Mouse (Mus musculus): ENCODE data around the gene Nupl2. TPM values are rescaled to one million over a fixed set of nuclear protein-coding genes. Genes with fewer than 3 reads are reported as not detected.

The Nupl2 gene
- total RNA-seq, 2 experiments from 2014 or later, result 5.0 TPM

DNA sequence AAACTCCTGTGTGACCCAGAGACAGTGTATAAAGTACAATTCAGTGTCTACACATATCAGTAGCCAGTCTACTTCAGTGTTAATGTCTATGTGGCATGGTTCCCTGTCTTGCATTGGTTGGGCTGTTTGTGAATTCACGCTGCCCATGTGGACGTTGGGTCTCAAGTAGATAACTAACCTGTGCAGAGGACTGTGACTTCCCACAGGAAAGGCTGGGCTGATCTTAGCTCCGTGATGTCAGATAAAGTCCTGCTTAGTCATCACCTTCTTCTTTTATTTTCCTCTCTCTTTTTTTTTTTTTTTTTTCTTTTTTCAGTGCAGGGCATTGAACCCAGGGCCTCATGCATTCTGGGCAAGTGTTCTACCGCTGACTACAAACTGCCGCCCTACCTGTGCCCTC lies 43.7 kb downstream of the Nupl2 start:
- no peak for DNase-seq

DNA sequence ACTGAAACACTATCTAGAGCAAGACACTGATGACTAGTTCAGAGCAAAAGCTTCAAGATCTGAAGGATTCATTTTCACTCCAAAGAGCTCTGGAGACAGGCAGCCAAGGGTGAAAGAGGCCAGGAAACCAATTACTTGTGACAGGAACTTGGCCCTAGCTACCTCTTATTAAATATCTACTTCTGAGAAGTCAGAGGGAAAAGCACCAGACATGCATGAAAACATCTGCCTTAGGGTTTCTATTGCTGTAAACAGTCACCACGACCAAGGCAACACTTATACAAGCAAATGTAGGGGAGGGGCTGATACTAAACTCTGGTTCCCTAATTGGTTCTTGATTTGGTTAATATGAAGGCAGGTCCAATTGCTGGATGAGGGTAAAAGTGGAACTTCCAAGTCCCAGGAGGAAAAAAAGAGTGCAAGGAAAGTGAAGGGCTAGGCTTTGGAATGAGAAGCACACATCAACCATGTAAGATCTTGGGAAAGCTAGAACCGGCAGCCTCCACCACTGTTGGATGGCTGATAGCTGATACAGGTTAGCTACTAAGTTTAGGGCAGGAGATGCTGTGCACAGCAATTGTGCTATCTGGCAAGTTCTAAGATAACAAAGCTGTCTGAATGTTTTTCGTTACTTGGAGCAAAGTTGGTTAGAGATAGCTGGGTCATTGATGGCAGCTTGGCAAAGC lies 49.2 kb downstream of the Nupl2 start:
- DNase-seq, result no peak

GRCm38 (mm10) chr5:24214547-24214878 lies 49.8 kb downstream of the Nupl2 start:
- DNase-seq, result no peak

DNA sequence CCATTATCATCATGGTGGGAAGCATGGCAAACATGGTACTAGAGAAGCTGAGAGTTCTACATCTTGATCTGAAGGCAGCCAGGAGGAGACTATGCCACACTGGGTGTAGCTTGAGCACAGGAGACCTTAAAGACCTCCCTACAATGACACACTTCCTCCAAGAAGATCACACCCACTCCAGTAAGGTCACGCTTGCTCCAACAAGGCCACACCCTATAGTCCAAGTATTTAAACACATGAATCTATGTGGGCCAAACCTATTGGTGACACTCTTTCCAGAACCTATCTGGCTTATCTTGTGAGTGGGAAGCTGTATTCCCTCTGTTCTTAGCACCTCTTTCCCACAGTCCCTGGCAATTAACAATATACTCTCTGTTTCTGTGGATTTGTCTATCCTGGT lies 50.1 kb downstream of the Nupl2 start:
- no peak for DNase-seq

Other genes with a start within 250 kb of the Nupl2 start
- gene Fam126a, start 134.3 kb upstream of the Nupl2 start, total RNA-seq (2021), result 1 to 10 TPM; 7.1 to 8.1 TPM
- 10 to 100 TPM; 32.6 to 35.2 TPM for gene Klhl7, start 64.4 kb upstream of the Nupl2 start, total RNA-seq (2021)
- gene Kcnh2, start 186.6 kb downstream of the Nupl2 start, total RNA-seq (2021), result 1 to 10 TPM; 2.1 to 3.7 TPM
- gene Nos3, start 199.8 kb downstream of the Nupl2 start, total RNA-seq (2021), result 1 to 10 TPM; 5.6 to 7.7 TPM
- gene Atg9b, start 227.2 kb downstream of the Nupl2 start, total RNA-seq (2021), result under 1 TPM; 0.10 to 0.19 TPM
- 10 to 100 TPM; 33.1 to 40.2 TPM for gene Abcb8, start 228.7 kb downstream of the Nupl2 start, total RNA-seq (2021)
- gene Asic3, start 248.4 kb downstream of the Nupl2 start, total RNA-seq (2021), result under 1 TPM in 1 of 2 experiments, not detected in 1; 0.19 TPM

Measured in gastrocnemius, postnatal 25 days (tissue).